Comparison of ENCODE assay signal across 29 mouse cellular contexts in genomic region chr7:25384318-25384717, GRCm38 (mm10). TPM values are rescaled to one million over a fixed set of nuclear protein-coding genes. Genes with fewer than 3 reads are reported as not detected.
"Had no signal": no experiment of that assay in that cellular context is flagged by ENCODE, and none has a peak within 500 bp of the region (broad histone marks: within the 10 kb centered on the region; RNA-seq: fewer than 3 reads in every experiment).

No protein-coding gene starts in this region.

- H3K27ac ChIP-seq: kidney, embryonic 15.5 days; limb, embryonic 10.5 days; limb, embryonic 13.5 days; liver, embryonic 12.5 days; liver, embryonic 15.5 days; lung, embryonic 15.5 days; midbrain, embryonic 10.5 days; midbrain, embryonic 13.5 days; neural tube, embryonic 13.5 days had no signal

- DNase-seq: kidney, postnatal 36 days; liver; lung, adult 18-20 months; lung, postnatal 10 days; lung, postnatal 36 days; retina, postnatal 1 day; right cerebral cortex, postnatal 25 days; thymus, adult 18-20 months; thymus, postnatal 36 days had no signal

- H3K4me3 ChIP-seq: kidney, embryonic 15.5 days; limb, embryonic 10.5 days; limb, embryonic 13.5 days; liver, embryonic 12.5 days; liver, embryonic 15.5 days; lung, embryonic 15.5 days; midbrain, embryonic 10.5 days; midbrain, embryonic 13.5 days; myocyte; neural tube, embryonic 13.5 days had no signal

RNA-seq across cellular contexts. Expression of gene Cnfn, which starts 14.8 kb away (rescaled TPM):
- total RNA-seq: layer of hippocampus, postnatal 14 days; left cerebral cortex, adult 18-20 months; left cerebral cortex, postnatal 25 days; monocyte, adult 5-6 weeks; neutrophil, adult 5-6 weeks had no signal
- polyA plus RNA-seq: limb, embryonic 10.5 days; liver, embryonic 12.5 days; midbrain, embryonic 10.5 days; midbrain, embryonic 16.5 days; myocyte; neural tube, embryonic 13.5 days; spleen, adult 2 months; urinary bladder, adult 2 months had no signal

RNA-seq across cellular contexts. Expression of gene Cxcl17, which starts 28.4 kb away (rescaled TPM):
- total RNA-seq: layer of hippocampus, adult 8-10 months; layer of hippocampus, postnatal 14 days; left cerebral cortex, adult 18-20 months; left cerebral cortex, postnatal 25 days; monocyte, adult 5-6 weeks; neutrophil, adult 5-6 weeks had no signal
- polyA plus RNA-seq: liver, embryonic 12.5 days; liver, embryonic 15.5 days; spleen, adult 2 months; testis, adult 2 months had no signal
